Mouse (Mus musculus): ENCODE data around the gene Atp1a2.

The Atp1a2 gene

DNA sequence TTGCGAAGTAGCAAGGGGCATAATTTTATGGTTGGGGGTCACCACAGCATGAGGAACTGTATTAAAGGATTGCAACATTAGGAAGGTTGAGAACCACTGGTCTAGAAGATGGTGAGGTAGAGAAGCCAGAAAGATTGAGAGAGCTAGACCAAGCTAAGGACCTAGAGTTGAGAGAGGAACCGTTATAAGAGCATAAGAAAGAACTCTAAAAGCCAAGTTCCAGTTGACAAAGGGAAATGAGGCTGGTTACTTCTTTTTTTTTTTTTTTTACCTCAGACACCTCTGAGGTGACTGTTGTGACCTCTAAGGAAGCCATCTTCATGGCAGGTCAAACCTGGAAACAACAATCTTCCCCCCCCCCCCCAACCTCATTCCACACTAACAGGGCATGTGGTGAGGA lies 7.3 kb upstream of the Atp1a2 start:
- DNase-seq (ENCODE audit: low spot score): no peak

DNA sequence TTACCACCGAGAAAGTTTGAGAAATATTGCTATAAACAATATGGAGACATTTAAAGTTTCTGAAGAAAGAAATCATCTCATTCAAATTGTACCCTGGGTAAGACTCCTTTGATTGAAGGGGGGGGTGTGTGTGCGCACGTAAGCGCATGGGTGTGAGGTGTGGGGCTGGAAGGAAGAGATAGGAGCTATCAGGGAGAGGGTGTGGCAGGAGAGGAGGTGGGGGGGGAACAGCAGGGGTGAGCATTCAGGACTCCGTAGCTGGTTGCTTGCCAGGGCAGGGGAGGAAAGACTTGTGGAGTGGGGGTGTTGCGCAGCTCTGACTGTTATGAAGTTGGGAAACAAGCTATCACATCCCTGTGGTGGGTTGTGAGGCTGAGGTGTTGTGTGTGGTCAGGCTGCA lies 6.6 kb upstream of the Atp1a2 start:
- no peak for DNase-seq (ENCODE audit: low spot score)

DNA sequence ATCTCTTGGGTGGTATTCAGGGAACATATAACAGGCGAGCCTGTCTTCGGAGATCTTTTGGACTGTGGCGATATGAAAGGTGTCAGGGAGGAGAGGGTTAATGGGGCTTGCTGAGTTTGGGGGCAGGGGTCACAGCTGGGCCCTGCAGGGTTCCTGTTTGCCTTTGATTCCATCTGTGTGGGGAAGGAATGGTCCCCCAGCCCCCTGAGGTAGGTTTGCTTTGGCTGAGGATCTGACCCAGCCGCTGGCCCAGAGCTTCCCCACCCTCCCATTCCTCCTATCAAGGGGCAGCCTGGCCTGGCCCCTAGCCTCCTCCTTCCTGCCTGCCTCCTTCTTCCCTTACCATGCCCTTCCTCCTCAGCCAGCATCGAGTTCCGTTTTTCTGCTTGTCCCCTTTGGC lies 5.0 kb upstream of the Atp1a2 start:
- no peak for DNase-seq (ENCODE audit: low spot score)

DNA sequence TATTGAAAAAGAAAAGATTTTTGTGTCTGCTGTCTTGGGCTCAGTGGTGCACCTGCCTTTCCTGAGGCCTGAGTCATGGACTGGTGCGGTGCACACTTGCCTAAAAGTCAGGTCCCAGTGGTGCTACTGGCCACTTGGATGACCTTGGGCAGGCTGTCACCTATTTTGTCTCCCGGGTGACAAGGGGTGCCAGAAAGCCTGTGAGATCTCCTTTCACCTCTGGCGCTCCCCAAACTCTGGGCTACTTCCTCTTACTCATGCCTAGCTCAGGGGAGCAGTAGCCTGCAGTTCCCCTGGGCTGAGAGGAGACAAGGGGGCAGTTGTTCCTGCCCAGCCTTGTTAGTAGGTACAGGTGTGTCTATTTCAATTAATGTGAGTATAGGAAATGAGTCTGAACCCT lies 4.4 kb upstream of the Atp1a2 start:
- no peak for DNase-seq (ENCODE audit: low spot score)

DNA sequence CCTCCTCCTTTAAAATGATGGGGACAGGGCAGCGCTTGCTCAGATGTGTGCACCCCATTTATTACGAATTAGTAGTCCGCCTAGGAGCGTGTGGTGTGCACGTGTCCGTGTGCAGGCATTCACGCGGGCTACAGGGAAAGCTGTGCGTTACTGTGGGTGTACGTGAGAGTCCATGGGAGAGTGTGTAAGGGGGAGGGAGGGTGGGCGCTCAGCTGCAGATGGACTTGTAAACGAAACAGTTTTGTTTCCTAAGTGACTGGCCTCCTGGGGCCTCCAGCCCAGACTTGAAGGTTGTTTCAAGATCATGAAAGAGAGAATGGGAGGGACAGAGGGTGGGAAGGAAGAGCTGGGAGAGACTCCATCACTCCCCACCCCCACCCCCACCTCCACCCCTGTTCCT lies 3.3 kb upstream of the Atp1a2 start:
- DNase-seq (ENCODE audit: low spot score): no peak

DNA sequence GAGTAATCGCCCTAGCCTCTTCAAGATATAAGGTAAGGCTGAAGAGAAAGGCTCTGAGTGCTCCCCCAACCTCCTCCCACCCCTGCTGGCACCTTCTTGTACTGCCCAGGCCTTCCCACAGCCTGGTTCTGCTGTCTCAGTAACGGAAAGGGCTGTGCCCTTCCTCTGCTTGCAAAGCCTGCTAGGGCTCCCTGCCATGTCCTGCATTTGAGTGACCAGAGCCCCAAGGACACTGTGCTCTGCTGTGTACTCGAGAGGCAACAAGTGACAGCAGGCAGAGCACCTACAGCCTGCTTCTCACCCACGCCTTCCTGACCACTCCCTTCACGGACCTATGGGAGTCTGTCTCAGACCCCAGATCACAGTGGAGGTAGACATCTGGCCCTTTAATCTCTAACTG lies 2.4 kb upstream of the Atp1a2 start:
- DNase-seq (ENCODE audit: low spot score): peak; percentile 46

DNA sequence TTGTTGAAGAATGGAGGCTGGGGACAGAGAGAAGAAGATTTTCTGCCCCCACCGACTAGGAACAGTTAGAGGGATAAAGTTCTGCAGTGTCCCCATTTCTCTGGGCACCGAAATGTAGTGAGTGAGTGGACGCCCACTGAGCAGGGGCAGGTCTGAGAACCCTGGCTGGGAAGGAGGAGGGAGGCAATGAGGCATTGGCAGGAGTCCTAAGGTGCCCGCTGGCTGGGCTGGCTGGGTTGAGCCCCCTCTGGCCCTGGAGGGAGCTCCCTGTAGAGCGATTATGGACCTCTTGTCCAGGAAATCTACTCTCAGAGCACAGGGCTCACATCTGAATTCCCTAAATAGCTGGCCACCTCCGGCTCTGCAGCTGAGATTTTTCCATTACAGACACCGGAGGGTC lies 1.7 kb upstream of the Atp1a2 start:
- no peak for DNase-seq (ENCODE audit: low spot score)

DNA sequence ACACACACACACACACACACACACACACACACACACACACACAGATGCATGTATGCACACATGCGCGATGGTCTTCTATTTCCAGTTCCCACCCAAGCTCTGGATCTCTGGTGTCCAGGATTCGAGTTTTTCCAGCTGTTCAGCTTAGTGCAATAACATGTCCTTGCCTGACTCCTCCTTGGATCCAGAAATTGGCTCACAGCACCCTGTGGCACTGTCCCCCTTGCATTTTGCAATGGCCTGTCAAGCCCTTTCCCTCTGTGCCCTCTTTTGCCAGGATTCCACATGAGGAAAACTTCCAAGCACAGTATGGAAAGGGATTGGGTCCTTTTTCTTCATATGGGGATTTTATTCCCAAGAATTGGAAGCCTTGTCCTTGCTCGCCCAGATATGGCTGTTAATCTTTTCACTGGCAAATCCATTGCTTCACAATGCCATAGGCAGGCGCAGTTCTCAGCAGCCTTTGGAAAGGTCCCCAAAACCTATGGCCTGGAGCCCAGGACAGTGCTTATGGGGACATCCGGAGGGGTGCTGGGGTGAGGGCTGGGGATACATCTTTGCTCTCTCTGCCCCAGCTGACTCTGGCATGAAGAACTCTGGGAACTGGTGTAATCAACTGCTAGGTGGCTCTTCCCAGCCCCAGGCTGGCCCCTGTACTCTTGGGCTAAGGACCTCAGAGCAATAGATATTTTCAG lies 901 bp downstream of the Atp1a2 start:
- DNase-seq (ENCODE audit: low spot score): peak; percentile 93

DNA sequence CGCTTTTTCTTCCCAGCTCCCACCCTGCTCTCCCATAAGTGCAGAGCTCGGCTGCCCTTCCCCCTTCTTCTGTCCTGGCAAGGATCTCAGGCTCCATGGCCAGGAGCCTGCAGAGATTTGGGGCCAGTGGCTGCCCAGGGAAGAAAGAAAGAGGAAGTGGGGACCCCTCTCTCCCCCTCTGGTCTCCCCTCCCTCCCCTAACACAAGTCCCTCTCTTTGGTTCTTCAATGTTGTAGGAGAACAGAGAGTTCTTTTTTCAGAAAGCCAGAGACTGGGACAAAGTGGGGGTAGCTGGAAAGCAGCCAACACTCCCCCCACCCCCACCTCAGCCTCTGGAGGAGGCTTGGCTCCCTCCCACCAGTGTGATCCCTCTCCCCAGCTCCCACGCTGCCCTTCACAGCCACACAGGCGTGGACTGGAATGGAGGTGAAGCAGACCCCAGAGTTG lies 2.1 kb downstream of the Atp1a2 start:
- DNase-seq (ENCODE audit: low spot score): no peak

DNA sequence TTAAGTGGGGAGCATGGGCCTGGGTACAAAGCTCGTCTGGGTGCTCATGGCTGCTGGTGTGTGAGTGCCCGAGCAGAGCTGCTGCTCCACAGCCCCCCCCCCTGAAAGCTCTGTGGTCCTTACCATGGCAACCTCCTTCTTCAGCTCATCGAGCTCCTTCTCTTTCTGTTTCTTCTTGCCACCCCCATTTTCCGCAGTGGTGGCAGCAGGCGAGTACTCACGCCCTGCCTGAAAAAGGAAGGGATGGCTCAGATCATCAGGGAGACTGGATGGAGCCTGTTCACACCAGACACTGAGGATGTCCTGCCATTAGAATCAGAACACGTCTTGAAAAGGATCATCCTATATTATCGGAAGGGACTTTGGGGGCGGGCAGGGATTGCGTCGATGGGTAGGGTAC lies 4.4 kb downstream of the Atp1a2 start:
- no peak for DNase-seq (ENCODE audit: low spot score)

DNA sequence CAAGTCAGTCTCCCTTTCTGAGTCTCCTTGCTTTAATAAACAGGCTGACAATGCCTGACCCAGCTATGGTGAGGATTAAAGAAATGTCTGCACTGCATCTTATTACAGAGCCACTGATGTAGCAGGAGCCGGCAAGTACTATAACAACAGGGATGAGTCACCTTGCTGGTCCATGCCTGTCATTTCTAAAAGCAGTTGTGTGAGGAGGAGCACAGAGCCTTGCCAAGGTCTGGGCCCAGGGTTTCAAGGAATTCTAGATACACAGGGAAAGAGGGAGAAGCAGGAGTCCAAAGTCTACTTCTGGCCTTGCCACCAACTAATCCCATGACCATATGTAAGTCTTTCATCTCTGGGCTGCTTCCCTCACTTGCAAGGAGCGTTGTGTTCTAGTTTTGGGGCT lies 5.0 kb downstream of the Atp1a2 start:
- no peak for DNase-seq (ENCODE audit: low spot score)

DNA sequence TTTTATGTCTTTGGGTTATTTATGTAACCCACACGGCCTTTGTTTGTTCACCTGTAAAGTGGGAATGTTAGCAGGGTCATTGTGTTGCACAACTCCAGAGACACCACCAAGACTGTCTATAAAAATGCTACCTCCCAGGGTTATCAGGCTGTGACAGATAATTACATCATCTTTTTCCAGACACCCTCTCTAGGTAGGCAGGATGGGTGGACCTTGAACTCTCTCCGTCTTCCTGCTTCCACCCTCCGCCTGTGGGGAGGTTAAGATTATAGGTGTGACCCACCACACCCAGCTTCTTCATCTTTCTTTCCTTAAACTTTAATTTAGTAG lies 8.3 kb downstream of the Atp1a2 start:
- DNase-seq (ENCODE audit: low spot score): no peak

DNA sequence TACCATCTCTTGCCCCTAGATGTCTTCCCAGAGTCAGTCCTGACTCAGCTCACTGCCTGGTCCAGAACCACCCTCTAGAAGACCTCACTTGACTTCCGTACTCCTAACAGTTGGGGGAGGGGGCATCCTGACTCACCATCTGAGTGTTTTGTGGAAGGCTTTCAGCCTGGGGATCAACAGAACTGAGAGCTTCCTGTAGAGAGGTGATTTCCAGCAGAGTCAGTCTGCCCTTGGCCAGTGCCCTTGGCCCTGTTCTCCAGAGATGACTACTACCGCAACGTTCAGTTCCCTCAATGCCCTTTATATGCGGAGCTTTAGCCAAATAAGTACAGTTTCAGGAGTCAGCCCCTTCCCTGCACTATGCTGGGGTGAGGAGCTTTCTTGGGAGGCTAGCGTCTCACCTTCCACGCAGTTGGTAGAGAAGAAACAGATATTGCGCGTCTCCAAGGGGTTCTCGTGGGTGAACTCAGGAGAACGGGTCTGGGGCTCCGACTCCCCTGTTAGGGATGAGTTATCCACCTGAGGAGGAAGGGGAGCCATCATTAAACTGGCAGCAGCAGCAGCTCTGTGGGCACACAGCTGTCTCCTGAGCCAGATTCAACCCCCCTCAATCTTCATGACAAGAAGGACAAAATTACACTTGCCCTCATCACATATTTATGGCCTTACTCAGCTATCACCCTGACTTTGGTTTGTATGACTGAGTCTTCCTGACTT lies 8.8 kb downstream of the Atp1a2 start:
- DNase-seq (ENCODE audit: low spot score): no peak

DNA sequence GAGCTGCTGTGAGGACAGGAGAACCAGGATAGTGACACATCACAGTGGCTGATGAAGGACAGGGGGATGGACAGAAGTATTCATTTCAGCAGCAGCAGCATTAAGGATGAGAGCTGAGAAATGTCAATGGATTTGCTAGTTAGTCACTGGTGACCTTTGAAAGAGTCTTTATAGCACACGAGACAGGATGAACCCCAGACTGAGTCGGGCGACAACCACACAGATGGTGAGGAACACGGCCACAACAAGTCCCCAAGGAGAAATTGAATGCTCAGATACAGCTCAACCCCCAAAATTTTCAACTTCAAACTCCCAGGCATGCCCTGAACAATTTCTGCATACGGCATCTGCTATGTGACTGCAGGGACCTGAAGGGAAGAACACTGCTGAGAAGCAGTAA lies 11.1 kb downstream of the Atp1a2 start:
- DNase-seq (ENCODE audit: low spot score): no peak

DNA sequence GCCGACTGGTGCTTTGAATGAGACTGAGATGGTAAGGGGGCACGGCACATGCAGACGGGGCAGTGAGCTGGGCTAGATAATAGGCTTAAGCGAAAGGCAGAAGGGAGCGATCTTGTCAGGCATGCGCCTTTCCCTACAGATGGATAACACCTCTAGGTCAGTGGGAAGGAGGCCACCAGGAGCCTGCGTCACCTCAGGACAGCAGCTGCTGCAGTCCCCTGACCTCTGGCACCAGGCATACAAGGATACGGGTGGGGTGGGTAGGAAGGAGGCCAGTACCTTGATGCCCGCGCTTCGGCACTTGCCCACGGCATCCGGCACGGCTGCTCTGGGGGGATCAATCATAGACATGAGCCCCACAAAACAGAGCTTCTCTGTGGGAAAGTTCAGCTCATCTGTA lies 13.6 kb downstream of the Atp1a2 start:
- DNase-seq (ENCODE audit: low spot score): no peak

DNA sequence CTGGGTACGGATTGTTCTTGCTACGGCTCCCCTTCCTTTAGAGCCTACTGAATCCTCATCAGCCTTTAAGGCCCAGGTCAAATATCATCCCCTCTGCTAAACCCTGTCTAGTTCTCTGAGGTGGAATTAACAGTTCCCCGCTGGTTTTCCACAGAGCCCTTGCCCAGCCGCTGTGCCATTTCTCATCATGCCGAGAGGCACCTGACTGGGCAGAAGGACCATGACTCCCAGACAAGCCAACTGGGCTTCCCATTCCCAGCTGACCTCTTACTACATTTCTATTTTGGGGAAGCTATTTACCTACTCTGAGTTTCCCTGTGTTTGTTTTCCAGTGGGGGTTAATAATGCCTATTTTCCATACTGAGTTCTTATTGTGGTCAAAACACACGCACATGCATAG lies 14.8 kb downstream of the Atp1a2 start:
- DNase-seq (ENCODE audit: low spot score): no peak

DNA sequence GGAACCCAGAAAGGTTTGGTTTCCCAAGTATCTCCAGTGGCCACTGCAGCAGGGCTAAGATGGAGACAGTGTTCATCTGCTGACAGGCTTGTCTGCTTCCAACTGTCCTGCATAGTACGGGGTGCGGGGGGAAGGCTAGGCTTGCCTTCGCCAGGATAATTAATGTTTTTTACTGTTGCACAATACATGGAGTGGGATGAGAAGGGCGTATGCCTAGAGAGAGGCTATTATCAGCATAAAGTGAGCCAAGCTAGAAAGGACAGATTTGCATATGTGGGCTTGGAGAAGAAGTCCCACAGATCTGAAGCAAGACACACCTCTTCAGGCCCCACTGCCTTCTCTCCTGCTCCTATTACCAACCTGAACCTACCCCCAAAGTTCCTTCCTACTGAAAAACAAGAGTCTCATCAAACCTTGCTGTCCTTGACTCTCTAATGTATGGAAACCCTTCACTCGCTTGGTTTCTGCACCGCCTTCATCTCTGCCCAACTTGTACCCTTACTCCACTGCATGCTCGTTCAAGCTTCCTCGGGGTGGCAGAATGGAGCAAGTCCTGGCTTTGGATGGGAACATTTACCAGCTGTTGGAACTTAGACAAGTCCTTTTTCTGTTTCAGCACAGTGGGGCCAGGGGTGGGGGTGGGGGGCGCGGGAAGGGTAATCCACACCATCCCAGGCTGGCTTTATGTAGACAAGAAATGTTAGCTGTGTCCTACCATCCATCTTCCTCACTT lies 16.2 kb downstream of the Atp1a2 start:
- peak; percentile 53 for DNase-seq (ENCODE audit: low spot score)

DNA sequence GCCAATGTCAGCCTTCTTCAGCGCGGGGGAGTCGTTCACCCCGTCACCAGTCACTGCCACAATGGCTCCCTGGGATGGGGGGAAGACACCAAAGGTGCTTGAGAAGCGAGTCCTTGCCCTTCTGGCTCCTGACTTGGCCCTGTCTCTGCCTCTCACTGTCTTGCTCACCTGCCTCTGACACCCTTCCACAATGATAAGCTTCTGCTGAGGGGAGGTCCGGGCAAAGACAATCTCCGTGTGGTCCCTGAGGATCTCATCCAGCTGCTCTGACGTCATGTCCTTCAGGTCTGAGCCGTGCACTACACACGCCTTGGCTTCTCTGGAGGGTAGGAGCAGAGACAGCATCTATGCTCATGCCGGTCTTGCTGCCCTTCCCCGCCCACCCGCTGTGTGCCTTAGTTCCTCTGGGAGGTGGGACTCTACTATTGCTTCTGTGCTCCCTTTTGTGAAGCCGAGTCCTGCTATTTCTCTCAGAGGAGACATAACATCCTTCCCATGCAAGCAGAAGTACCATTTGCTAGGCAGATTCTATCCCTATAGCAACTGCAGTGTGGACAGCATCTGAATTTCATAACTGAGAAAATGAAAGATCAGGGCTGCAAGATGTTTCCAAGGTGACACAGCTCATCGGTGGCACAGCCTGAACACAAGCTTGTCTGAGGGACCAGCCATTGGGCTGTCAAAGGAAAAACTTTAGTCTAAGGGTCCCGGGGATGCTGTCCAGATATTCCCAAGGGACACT lies 17.9 kb downstream of the Atp1a2 start:
- DNase-seq (ENCODE audit: low spot score): no peak

DNA sequence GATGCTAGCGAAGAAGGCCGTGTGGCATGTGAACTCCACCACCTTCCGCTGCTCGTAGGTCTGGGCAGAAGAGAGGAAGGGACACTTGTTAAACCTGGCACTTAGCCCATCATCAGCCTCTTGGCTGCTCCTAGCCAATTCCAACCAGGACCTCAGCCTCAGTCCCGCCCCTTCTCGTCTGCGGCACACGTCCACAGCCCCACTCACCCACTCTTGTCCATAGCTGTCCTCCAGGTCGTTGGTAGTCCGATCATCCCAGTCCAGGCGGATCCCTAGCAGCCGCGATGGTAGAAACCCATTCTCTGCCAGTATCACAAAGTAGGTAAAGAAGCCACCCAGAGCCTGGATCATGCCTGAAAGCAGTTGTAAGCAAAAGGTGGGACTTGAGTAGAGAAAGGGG lies 19.5 kb downstream of the Atp1a2 start:
- no peak for DNase-seq (ENCODE audit: low spot score)

DNA sequence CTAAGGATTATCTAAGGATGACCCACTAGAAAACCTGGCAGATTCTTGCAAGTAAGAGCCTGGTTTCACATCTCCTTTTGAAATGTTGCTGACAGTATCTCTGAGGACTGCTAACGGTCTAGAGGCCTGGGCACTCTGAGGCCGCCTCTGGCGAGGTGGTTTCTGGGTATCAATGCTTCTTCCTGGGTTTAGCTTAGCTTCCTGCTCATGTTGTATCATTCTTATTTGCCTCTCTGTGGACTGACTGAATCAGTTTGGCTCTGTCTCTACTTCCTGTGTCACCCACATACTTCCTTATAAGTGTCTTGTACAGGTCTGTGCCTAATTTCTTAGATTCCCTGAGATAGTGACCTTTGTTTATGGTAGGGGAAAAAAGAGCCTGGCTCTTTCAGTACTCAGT lies 20.7 kb downstream of the Atp1a2 start:
- DNase-seq (ENCODE audit: low spot score): no peak

DNA sequence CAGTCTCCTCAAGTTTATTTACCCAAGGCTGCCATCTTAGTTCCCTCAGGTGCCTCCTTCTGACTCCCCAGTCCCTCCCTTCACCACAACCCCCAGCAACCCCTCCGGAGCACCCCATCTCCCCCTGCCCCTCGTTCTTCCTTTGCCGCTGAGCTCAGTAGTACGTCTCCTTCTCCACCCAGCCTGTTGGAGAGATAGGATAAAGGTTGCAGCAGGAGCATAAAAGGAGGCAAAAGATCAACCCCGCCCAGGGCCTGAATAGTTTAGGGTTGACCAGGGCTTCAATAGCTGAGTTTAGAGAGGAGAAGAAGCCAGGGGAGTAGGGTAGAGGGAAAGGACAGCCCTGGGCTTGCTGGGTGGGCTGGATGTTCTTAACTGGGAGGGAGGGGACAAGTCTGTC lies 23.3 kb downstream of the Atp1a2 start:
- DNase-seq (ENCODE audit: low spot score): no peak

DNA sequence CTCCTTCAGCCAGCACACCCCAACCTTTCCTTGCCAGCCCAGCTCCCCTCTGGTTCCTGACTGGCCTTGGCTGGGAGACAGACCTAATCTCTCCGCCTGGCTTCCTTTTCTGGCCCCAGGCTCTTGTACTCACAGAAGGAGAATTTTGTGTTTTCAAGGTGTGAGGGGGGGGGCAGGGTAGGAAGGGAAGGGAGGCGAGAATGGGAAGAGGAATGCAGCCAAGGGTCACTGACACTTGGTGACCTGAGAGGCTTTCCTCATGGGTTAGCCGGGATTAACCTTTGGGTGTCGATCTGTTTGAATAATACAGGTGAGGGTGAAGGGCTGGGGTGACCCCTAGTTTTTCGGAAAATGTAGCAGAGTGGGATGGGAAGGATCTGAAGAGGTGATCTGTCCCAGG lies 23.7 kb downstream of the Atp1a2 start:
- DNase-seq (ENCODE audit: low spot score): no peak

DNA sequence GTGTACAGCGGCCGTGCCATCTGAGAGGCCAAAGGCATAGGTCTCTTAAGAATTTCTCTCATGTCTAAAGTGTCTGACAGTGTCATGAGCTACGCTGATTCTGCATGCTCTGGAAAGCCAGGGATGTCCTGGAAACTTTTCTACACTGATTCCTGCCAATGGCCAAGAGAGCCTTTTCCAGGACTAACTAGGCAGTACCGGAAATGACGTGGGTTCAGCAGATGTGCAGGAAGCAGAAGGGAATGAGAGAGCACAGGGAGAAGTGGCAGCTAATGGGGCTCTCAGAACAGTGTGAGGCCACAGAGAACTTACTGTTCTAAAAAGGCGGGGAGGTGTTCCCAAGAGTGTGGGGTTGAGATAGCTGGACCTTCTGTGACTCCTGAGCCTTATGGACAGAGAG lies 24.5 kb downstream of the Atp1a2 start:
- no peak for DNase-seq (ENCODE audit: low spot score)

Measured in adipocyte (in vitro differentiated cells).